Mouse (Mus musculus) limb, embryonic 15.5 days (tissue): ENCODE measurements around the gene Pcsk6. TPM values are rescaled to one million over a fixed set of nuclear protein-coding genes. Genes with fewer than 3 reads are reported as not detected.
"Not testable (repeated sequence)": the region's sequence is repeated elsewhere in the genome, so short reads cannot be mapped to it uniquely, and the experiment has no call there.

Experiments used
- ATAC-seq: fragments of 200-750 bp; cut with Nextera tagmentation; 2 replicates; pipeline ENCODE4 v1.8.0; 2017; ENCODE audit warnings: low read depth, moderate TSS enrichment; ENCODE audit not compliant: insufficient number of reproducible peaks, low FRiP score, low TSS enrichment
- H3K27ac ChIP-seq: fragments of 300-500 bp; sonication (generic); 2 replicates; pipeline ENCODE4 v1.5.1; 2015; ENCODE audit warnings: moderate library complexity, mild to moderate bottlenecking, inconsistent platforms
- H3K27me3 ChIP-seq: fragments of 300-500 bp; sonication (generic); 2 replicates; pipeline ENCODE4 v1.6.1; 2015; ENCODE audit warnings: inconsistent platforms
- H3K36me3 ChIP-seq: fragments of 300-500 bp; sonication (generic); 2 replicates; pipeline ENCODE4 v1.6.1; 2015; ENCODE audit warnings: inconsistent platforms
- H3K4me1 ChIP-seq: fragments of 300-500 bp; sonication (generic); 2 replicates; pipeline ENCODE4 v1.6.1; 2015; ENCODE audit warnings: inconsistent platforms
- H3K4me2 ChIP-seq: fragments of 300-500 bp; sonication (generic); 2 replicates; pipeline ENCODE4 v1.6.1; 2015; ENCODE audit warnings: mild to moderate bottlenecking, inconsistent platforms
- H3K4me3 ChIP-seq: fragments of 300-500 bp; sonication (generic); 2 replicates; pipeline ENCODE4 v1.5.1; 2015; ENCODE audit warnings: mild to moderate bottlenecking, inconsistent platforms
- H3K9ac ChIP-seq: fragments of 300-500 bp; sonication (generic); 2 replicates; pipeline ENCODE4 v1.6.1; 2015; ENCODE audit warnings: inconsistent platforms
- H3K9me3 ChIP-seq: fragments of 300-500 bp; sonication (generic); 2 replicates; pipeline ENCODE4 v1.6.1; 2016; ENCODE audit warnings: inconsistent platforms
- WGBS: fragments of 180-500 bp; shearing (Covaris S2); methylation state at CpG from one replicate; pipeline ENCODE4 v1.1.7; 2015; 5-methylcytosine and 5-hydroxymethylcytosine counted together
- polyA plus RNA-seq: library from polyadenylated mRNA; unstranded; fragments of >200 nt; fragmentation: Nextera tagmentation; extraction: Ambion mirVana; gene quantifications from 2 replicates; pipeline ENCODE4 v1.2.1, GENCODE M21; 2015

The Pcsk6 gene
- polyA plus RNA-seq, 1 experiment from 2014 or later: 10.3 TPM

DNA sequence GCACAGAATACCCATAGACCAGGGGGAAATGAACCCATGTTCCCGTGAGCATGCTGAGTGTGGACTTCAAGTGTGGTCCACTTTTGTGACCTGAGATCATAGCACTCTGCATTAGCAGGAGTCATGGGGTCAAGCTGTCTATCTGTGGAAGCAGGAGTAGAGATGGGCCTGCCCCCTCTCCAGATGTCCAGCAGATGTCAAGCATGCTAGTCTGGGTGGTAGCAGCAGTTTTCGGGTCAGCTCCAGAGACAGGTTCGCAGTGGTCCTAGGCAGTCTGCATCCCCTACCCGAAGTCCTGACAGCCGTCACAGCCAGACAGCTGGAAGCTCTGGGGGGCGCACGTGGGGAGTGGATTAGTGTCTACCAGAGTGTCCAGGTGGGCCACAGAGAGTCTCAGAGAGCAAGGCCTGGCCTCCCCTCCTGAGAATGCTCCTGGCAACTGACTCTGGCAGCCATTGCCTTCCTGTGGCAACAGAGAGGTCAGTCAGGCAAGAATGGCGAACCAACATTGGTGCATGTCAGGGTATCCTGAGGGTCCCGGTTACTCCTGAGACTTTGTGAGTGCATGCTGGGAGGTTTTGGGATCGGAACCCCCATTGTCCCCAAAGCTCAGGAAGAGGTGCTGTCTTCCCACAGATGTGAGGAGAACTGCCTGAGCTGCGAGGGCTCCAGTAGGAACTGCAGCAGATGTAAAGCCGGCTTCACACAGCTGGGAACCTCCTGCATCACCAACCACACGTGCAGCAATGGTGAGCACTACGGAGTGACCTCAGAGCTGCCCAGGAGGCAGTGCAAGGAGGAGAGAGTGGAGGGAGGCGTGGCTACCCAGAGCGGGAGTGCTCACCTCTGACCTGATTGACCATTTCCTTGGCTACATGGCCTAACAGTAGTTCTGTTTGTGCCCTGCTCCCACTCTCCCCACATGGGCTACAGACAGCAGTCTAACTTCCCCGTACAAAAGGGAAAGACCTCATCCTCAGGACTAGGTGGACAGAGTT is 185.7 kb downstream of the Pcsk6 start:
- H3K27ac ChIP-seq: no peak overlapping the region
- peaks cover 37% of the 10 kb centered on the region for H3K4me1 ChIP-seq
- 0 out of 2 replicates have a peak, but pooled peaks cover 9% of the 10 kb centered on the region for H3K36me3 ChIP-seq
- H3K4me2 ChIP-seq: no peak overlapping the region
- WGBS: 48% methylated on average over 17 of the region's 17 CpGs
- H3K4me3 ChIP-seq: no peak overlapping the region
- no peak; the same call in 1 of the 2 replicates for ATAC-seq
- H3K9ac ChIP-seq: no peak overlapping the region
- peaks cover 14% of the 10 kb centered on the region; the same call in 1 of the 2 replicates for H3K27me3 ChIP-seq
- no peaks in the 10 kb centered on the region for H3K9me3 ChIP-seq

DNA sequence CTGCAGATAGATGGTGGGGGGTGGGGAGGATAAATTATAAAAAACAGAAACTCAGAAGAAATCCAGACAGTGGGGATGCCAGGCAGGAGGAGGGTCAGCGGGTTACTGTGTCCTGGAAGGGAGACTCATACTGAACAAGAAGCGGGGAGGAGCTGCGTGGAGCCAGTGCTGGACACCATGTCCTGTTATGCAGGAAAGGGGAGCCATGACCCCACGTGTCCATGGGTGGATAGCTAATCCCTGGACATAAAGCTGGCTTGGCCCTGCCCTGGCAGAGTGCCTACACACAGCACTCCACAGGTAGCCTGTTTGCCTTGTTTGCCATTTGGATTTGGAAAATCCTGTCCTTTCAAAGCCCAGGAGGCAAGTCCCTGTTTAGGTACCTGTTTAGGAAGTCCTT is 186.4 kb downstream of the Pcsk6 start:
- Histone ChIP-seq H3K9me3 (no peaks in the 10 kb centered on the region), H3K36me3 (0 out of 2 replicates have a peak, but pooled peaks cover 9% of the 10 kb centered on the region), H3K27ac (no peak overlapping the region), H3K4me2 (no peak overlapping the region), H3K4me1 (peaks cover 37% of the 10 kb centered on the region), H3K27me3 (peaks cover 14% of the 10 kb centered on the region; the same call in 1 of the 2 replicates), H3K9ac (no peak overlapping the region), H3K4me3 (no peak overlapping the region)
- ATAC-seq: no peak
- WGBS: 74% methylated on average over 4 of the region's 4 CpGs

DNA sequence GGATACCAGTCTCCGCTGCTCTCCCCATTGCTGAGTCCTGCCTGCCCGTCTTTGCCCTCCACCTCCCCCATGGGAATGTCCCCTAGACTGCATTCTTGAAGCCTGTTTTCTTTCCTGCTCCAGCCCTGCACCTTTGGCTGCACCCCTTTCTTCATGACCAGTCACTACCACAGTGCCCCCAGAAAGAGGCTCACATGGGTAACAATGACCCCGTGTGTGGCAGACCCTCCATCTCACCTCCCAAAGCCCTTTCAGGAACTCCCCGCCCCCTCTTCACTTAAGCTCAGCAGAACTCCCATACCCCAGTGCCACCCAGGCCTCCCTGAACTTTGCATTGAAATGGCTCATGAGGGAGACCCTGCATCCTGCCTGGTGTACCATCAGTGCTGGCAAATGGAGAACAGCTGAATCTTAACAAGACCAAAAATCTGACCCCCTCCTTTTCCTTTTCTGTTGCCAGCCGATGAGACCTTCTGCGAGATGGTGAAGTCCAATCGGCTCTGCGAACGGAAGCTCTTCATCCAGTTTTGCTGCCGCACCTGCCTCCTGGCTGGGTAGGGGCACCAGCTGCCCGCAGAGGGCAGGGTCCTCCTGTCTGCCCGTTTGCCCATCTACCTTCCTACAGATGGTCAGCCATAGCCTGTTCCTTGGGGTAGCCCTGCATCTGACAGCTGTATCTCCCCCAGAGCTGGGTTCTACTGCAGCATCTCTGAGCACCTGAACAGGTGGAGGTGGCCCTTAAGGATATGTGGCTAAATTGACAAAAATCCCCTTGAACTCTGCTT is 187.1 kb downstream of the Pcsk6 start:
- Histone ChIP-seq H3K27ac (no peak overlapping the region), H3K36me3 (0 out of 2 replicates have a peak, but pooled peaks cover 9% of the 10 kb centered on the region), H3K4me1 (peaks cover 34% of the 10 kb centered on the region), H3K4me3 (no peak overlapping the region), H3K27me3 (peaks cover 11% of the 10 kb centered on the region; the same call in 1 of the 2 replicates), H3K9ac (no peak overlapping the region), H3K9me3 (no peaks in the 10 kb centered on the region), H3K4me2 (no peak overlapping the region)
- 83% methylated on average over 12 of the region's 12 CpGs for WGBS
- ATAC-seq: no peak

DNA sequence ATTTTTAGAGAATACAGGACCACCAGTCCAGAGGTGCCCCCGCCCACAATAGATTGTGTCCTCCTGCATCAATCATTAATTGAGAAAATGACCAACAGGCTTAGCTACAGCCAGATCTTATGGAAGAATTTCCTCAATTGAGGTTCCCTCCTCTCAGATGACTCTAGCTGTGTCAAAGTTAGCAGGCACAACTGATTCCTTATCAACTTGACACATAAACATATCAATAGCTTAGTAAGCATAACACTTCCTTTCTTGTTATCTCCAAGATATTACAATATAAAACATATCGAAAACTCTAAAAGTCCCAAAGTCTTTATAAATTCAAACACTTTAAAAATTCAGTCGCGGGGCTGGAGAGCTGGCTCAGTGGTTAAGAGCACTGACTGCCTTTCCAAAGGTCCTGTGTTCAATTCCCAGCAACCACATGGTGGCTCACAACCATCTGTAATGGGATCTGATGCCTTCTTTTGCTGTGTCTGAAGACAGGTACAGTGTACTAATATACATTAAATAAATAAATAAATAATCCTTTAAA is 192.5 kb downstream of the Pcsk6 start:
- Histone ChIP-seq H3K9me3 (no peaks in the 10 kb centered on the region), H3K9ac (no peak overlapping the region), H3K4me3 (no peak overlapping the region), H3K36me3 (0 out of 2 replicates have a peak, but pooled peaks cover 8% of the 10 kb centered on the region), H3K27ac (no peak overlapping the region), H3K4me1 (no peaks in the 10 kb centered on the region), H3K27me3 (0 out of 2 replicates have a peak, but pooled peaks cover 6% of the 10 kb centered on the region), H3K4me2 (no peak overlapping the region)
- no peak for ATAC-seq
- 85% methylated on average over 4 of the region's 4 CpGs for WGBS

DNA sequence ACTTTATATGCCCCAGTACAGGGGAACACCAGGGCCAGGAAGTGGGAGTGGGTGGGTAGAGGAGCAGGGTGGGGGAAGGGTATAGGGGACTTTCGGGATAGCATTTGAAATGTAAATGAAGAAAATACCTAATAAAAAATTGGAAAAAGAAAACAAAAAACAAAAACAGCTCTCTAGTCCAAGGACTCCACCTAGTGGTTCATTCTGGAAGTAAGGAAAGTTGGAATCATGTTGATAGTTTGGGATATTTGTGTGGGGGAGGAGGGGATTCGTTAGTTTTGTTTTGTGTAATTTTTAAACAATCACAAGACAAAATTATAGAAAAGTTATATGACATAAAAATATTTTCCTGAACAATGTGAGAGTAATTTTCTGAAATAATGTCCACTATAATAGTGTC is 193.8 kb downstream of the Pcsk6 start:
- WGBS: 4% methylated on average over 2 of the region's 2 CpGs
- not testable (repeated sequence) for ATAC-seq, H3K36me3 ChIP-seq, H3K27ac ChIP-seq, H3K27me3 ChIP-seq, H3K4me1 ChIP-seq, H3K9me3 ChIP-seq, H3K9ac ChIP-seq, H3K4me3 ChIP-seq, H3K4me2 ChIP-seq

DNA sequence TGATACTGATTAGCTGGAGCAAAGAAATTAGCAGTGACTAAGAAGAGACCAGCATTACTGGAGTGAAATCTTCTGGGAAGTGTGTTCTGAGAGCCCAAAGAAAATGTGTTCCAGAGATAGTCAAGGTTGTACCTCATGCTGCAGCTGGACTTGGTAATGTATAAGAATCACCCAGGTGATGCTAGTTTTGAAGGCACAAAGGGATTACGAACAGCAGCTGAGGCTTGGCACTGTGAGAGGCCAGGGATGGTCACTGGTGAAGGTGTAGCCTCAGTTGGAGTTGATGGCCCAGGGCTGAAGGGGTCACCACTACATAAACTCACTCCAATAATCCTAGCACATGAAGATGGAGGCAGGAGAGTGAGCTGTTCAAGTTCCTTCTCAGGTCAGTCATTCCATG is 197.2 kb downstream of the Pcsk6 start, which contains the start of gene Snrpa1:
Snrpa1 (plus strand) TSS at position 301 of the 400 bp plus-strand sequence.
- ATAC-seq: no peak
- Histone ChIP-seq H3K27ac (no peak within 1 kb of the TSS), H3K4me3 (peak within 1 kb of the TSS; percentile 96), H3K27me3 (no peaks in the 10 kb centered on the region), H3K9me3 (no peaks in the 10 kb centered on the region), H3K4me1 (peaks cover 15% of the 10 kb centered on the region), H3K4me2 (peak within 1 kb of the TSS; percentile 84), H3K36me3 (peaks cover 8% of the 10 kb centered on the region), H3K9ac (peak within 1 kb of the TSS; percentile 92; the same call in 1 of the 2 replicates)
- WGBS: 74% methylated on average over 1 of the region's 1 CpGs

DNA sequence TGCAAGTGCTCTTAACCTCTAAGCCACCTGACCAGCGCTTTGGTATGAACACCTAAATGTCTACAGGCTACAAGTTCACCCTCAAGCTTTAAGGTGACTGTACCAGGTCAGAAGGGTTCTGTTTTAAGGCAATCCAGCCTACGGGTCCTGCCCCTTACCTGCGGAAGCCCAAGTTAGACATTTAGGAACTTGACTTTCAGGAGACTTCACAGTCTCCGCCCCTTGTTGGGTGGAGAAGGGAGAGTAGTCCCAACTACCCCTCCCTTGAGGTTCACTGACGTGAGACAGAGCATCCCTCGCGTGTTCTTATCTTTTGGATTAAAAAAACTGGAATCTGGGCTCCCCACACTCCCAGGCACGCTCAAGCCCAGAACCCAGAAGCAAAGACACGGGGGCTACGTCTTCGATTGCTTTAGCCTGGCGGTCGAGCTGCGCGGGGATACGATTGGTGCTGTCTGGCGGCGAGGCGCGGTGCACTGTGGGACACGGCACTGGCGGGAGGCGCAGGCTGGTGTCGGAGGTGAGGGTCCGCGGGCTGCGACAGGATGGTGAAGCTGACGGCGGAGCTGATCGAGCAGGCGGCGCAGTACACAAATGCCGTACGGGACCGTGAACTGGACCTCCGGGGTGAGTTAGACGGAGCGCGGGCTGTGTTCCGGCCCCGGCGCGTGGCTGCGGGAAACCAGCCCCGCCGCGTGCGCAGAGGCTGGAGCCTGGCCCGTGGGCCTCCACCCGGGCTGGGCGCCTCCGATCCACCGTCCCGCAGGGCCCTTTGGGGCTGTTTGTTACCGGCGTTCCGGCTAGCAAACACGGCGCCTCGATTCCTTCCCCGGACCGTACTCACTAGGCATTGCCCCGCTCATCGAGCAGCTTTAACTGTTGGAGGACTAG is 198.8 kb downstream of the Pcsk6 start:
- no peaks in the 10 kb centered on the region for H3K9me3 ChIP-seq
- no peaks in the 10 kb centered on the region for H3K27me3 ChIP-seq
- H3K4me1 ChIP-seq: peaks cover 15% of the 10 kb centered on the region
- ATAC-seq: peak; percentile 85
- H3K4me2 ChIP-seq: peak overlapping the region; percentile 84
- WGBS: under 1% methylated on average over 64 of the region's 64 CpGs
- peak overlapping the region; percentile 83 for H3K27ac ChIP-seq
- peak overlapping the region; percentile 96 for H3K4me3 ChIP-seq
- H3K9ac ChIP-seq: peak overlapping the region; percentile 92
- peaks cover 20% of the 10 kb centered on the region for H3K36me3 ChIP-seq

DNA sequence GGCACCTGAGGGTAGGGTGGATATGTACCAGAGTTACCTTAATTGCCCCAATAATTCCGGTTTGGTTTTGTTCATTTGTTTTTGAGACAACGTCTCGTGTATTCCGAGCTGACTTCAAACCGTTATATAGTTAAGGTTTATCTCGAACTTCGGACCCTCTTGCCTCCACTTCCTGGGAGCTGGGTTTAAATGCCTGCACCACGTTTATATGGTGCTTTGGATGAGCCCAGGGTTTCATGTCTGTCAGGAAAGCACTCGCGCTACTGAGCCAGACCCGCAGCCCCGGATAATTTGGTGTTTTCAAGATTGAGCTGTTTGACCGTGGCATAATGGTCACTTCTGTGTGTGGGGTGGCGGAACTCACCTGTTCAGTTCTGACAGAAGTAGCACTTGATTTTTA is 199.5 kb downstream of the Pcsk6 start:
- Histone ChIP-seq H3K27ac (no peak overlapping the region), H3K27me3 (no peaks in the 10 kb centered on the region), H3K36me3 (peaks cover 24% of the 10 kb centered on the region), H3K4me1 (peaks cover 15% of the 10 kb centered on the region), H3K9ac (peak overlapping the region; percentile 92), H3K4me2 (peak overlapping the region; percentile 84), H3K4me3 (peak overlapping the region; percentile 96), H3K9me3 (no peaks in the 10 kb centered on the region)
- ATAC-seq: no peak
- WGBS: under 1% methylated on average over 14 of the region's 14 CpGs

DNA sequence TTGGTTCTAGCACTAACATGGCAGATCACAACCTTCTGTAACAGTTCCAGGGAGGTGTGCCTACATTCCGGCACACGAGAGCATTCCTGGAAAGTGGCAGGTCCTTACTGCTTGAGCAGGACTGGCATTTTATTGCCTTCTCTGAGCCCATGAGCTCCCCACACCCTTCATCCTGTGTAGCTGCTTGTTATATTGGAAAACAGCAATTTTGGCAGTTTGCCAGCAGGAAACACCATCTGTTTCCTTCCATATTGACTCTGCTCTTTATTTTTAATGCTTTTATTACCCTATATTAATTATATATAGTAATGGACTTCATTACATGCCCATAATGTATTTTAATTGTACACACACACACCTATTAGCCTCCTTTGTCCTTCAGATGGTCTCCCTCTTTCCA is 214.9 kb downstream of the Pcsk6 start:
- Histone ChIP-seq H3K27ac (no peak overlapping the region), H3K9me3 (no peaks in the 10 kb centered on the region), H3K4me2 (no peak overlapping the region), H3K27me3 (no peaks in the 10 kb centered on the region), H3K36me3 (peaks cover 56% of the 10 kb centered on the region), H3K4me3 (no peak overlapping the region), H3K4me1 (peaks cover 20% of the 10 kb centered on the region), H3K9ac (no peak overlapping the region)
- 32% methylated on average over 2 of the region's 2 CpGs for WGBS
- ATAC-seq: no peak

DNA sequence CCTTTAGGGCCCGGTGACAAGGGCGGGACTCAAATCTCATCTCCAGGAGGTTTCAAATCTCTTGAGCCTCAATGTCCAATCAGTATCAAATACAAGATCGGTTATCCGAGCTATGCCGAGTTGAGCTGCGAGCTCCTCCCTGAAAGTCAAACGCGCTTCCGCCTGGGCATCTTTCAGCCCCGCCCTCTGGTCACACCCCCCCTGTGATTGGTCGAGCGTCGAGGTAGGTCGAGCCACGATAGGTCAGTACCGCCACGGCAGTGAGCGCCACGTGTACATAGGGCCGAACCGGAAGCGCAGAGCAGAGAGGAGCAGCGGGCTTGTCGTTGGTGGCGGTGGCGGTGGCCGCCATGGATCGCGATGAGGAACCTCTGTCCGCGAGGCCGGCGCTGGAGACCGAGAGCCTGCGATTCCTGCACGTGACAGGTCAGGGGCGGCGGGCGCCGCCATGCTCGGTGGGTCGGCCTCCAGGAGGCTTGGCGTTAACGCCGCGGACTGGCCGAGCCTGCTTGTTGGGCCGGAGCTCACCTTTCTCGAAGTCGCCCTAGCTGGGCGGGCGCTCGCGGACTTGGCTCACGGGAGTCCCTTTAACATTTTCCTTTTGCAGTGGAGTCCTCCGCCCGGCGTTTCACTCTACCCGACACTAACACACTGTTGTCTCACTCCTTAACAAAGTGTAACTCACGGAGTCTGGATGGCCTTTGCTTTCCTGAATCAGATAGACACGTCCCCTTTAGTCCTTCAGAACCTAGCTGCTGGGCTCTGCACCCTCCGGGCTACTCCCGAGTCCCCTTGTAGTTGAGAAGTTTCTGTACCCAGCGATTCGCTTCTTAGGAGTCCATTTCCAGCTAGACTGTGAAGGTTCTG is 218.1 kb downstream of the Pcsk6 start, which contains the start of gene Selenos:
Selenos (plus strand) TSS at position 286 of the 867 bp plus-strand sequence.
- Histone ChIP-seq H3K4me2 (peak within 1 kb of the TSS; percentile 63), H3K27me3 (no peaks in the 10 kb centered on the region), H3K27ac (peak within 1 kb of the TSS; percentile 89), H3K9ac (peak within 1 kb of the TSS; percentile 78), H3K36me3 (peaks cover 48% of the 10 kb centered on the region), H3K9me3 (no peaks in the 10 kb centered on the region), H3K4me1 (peaks cover 25% of the 10 kb centered on the region), H3K4me3 (peak within 1 kb of the TSS; percentile 88)
- under 1% methylated on average over 62 of the region's 65 CpGs for WGBS
- ATAC-seq: peak; percentile 98
